Comparison of ENCODE assay signal across 11 mouse cellular contexts in genomic region chr2:117439372-117440183, GRCm38 (mm10).
A peak's percentile ranks its signal among the peaks of the same experiment; 100 is the strongest.
DNase-seq lines count a peak whose midpoint lies in the region; ATAC-seq and TF ChIP-seq lines count a peak whose summit lies in the region.
"Had no signal": no experiment of that assay in that cellular context is flagged by ENCODE, and none has a peak within 500 bp of the region (broad histone marks: within the 10 kb centered on the region; RNA-seq: fewer than 3 reads in every experiment).

No protein-coding gene starts in this region.

- H3K9ac ChIP-seq in heart, adult 2 months (ENCODE audit: low read depth, low read length): no peak overlapping the region
- no peak overlapping the region for H3K9ac ChIP-seq in kidney, embryonic 15.5 days
- H3K9ac ChIP-seq: embryonic facial prominence, embryonic 13.5 days; limb, embryonic 15.5 days had no signal

- TF ChIP-seq CTCF in heart, adult 2 months (IDR thresholded peaks at IDR 0.05): no peak

- 69% methylated on average over 12 of the region's 12 CpGs for WGBS in heart, adult 2 months
- WGBS in kidney, embryonic 15.5 days: 63% methylated on average over 12 of the region's 12 CpGs

- H3K4me3 ChIP-seq in heart, adult 2 months: no peak overlapping the region
- no peak overlapping the region for H3K4me3 ChIP-seq in kidney, embryonic 15.5 days (replicated peaks)
- H3K4me3 ChIP-seq: embryonic facial prominence, embryonic 13.5 days; limb, embryonic 15.5 days; megakaryocyte, embryonic 14.5 days had no signal

- H3K4me1 ChIP-seq in heart, adult 2 months (ENCODE audit: control insufficient read depth, insufficient read depth, low read length): no peaks in the 10 kb centered on the region; the same call in 1 of the 2 replicates
- no peaks in the 10 kb centered on the region for H3K4me1 ChIP-seq in kidney, embryonic 15.5 days
- H3K4me1 ChIP-seq: embryonic facial prominence, embryonic 13.5 days; limb, embryonic 15.5 days had no signal

- DNase-seq in right cerebral cortex, postnatal 10 days (ENCODE audit: low spot score in 2 of 2): peak; percentile 59 to 64
- no peak for DNase-seq in right cerebral cortex, adult 2 months (ENCODE audit: low spot score in 2 of 2)
- DNase-seq in layer of hippocampus, adult 9-11 months: peak; percentile 34
- peak; percentile 91 for DNase-seq in retina, embryonic 14.5 days (ENCODE audit: low spot score)
- DNase-seq in heart, adult 2 months: no peak
- no peak for DNase-seq in urinary bladder, postnatal 10 days (ENCODE audit: low spot score)

- H3K4me2 ChIP-seq in kidney, embryonic 15.5 days: no peak overlapping the region
- H3K4me2 ChIP-seq: embryonic facial prominence, embryonic 13.5 days; limb, embryonic 15.5 days had no signal

- intact Hi-C loops in heart, adult 2 months (cut with DNase I): loop anchor here (1.0 to 5.0 kb wide), 3 partner anchors 97 to 542 kb away; partner anchors contain the start of gene Rasgrp1

- H3K27me3 ChIP-seq in heart, adult 2 months (ENCODE audit: control insufficient read depth, insufficient read depth, low read length): no peaks in the 10 kb centered on the region
- H3K27me3 ChIP-seq in kidney, embryonic 15.5 days: no peaks in the 10 kb centered on the region
- H3K27me3 ChIP-seq: embryonic facial prominence, embryonic 13.5 days; limb, embryonic 15.5 days; megakaryocyte, embryonic 14.5 days had no signal

- no peaks in the 10 kb centered on the region for H3K36me3 ChIP-seq in heart, adult 2 months (ENCODE audit: control insufficient read depth, insufficient read depth, low read length)
- no peaks in the 10 kb centered on the region for H3K36me3 ChIP-seq in kidney, embryonic 15.5 days
- H3K36me3 ChIP-seq: embryonic facial prominence, embryonic 13.5 days; limb, embryonic 15.5 days had no signal

- H3K9me3 ChIP-seq in kidney, embryonic 15.5 days (replicated peaks): no peaks in the 10 kb centered on the region
- H3K9me3 ChIP-seq: embryonic facial prominence, embryonic 13.5 days; limb, embryonic 15.5 days; megakaryocyte, embryonic 14.5 days had no signal

- no peak for TF ChIP-seq EP300 in heart, adult 2 months (IDR thresholded peaks at IDR 0.05; ENCODE audit: insufficient read depth, low read depth, low read length)

- peak; percentile 55; the same call in 1 of the 2 replicates for ATAC-seq in erythroblast, adult 5-6 weeks (replicated peaks; ENCODE audit: low FRiP score, poor library complexity, severe bottlenecking)
- ATAC-seq in kidney, embryonic 15.5 days (replicated peaks; ENCODE audit: low FRiP score): no peak; the same call in 1 of the 2 replicates

- no peak for TF ChIP-seq POLR2A in heart, adult 2 months (IDR thresholded peaks at IDR 0.05; ENCODE audit: insufficient read depth, low read depth, low read length)

- H3K79me2 ChIP-seq in heart, adult 2 months (replicated peaks; ENCODE audit: control insufficient read depth, insufficient read depth, low read length): no peaks in the 10 kb centered on the region

- H3K27ac ChIP-seq in heart, adult 2 months: no peak overlapping the region
- no peak overlapping the region for H3K27ac ChIP-seq in kidney, embryonic 15.5 days
- H3K27ac ChIP-seq: embryonic facial prominence, embryonic 13.5 days; limb, embryonic 15.5 days had no signal

Comparison
In these comparisons a context has a peak if more than half of its experiments do, and no peak if none do; other contexts are left out.
1. DNase-seq: peak in right cerebral cortex, postnatal 10 days (2 of 2), layer of hippocampus, adult 9-11 months (single experiment) and retina, embryonic 14.5 days (single experiment); none in right cerebral cortex, adult 2 months (0 of 2), heart, adult 2 months (0 of 2) and urinary bladder, postnatal 10 days (single experiment).